Mouse (Mus musculus) liver, postnatal 0 days (tissue): ENCODE data around the gene Fam71b. TPM values are rescaled to one million over a fixed set of nuclear protein-coding genes. Genes with fewer than 3 reads are reported as not detected.

Experiments used
- ATAC-seq: fragments of 200-750 bp; cut with Nextera tagmentation; 2 replicates; pipeline ENCODE4 v1.8.0; 2017; ENCODE audit warnings: mild to moderate bottlenecking, moderate library complexity
- DNase-seq: peaks from one replicate; pipeline ENCODE4 v3.0.0-alpha.2; 2016
- H3K27ac ChIP-seq: fragments of 300-500 bp; sonication (generic); 2 replicates; pipeline ENCODE4 v1.5.1; 2014; ENCODE audit warnings: antibody characterized with exemption, moderate library complexity, mild to moderate bottlenecking, low read depth
- H3K27me3 ChIP-seq: fragments of 300-500 bp; sonication (generic); 2 replicates; pipeline ENCODE4 v1.6.1; 2014; ENCODE audit warnings: low read length, control low read depth, mixed read lengths; ENCODE audit not compliant: insufficient read depth
- H3K36me3 ChIP-seq: fragments of 300-500 bp; sonication (generic); replicated peaks from 2 replicates; pipeline ENCODE4 v1.6.1; 2014; ENCODE audit warnings: mild to moderate bottlenecking, control low read depth, low read length, moderate library complexity, mixed read lengths; ENCODE audit not compliant: insufficient read depth
- H3K4me1 ChIP-seq: fragments of 300-500 bp; sonication (generic); 2 replicates; pipeline ENCODE4 v1.6.1; 2014; ENCODE audit warnings: antibody characterized with exemption, mild to moderate bottlenecking, control low read depth; ENCODE audit not compliant: insufficient read depth
- H3K4me2 ChIP-seq: fragments of 300-500 bp; sonication (generic); 2 replicates; pipeline ENCODE4 v1.6.1; 2014; ENCODE audit warnings: low read depth, mild to moderate bottlenecking, low read length, moderate library complexity, mixed read lengths
- H3K4me3 ChIP-seq: fragments of 300-500 bp; sonication (generic); 2 replicates; pipeline ENCODE4 v1.5.1; 2014; ENCODE audit warnings: low read depth, low read length
- H3K9ac ChIP-seq: fragments of 300-500 bp; sonication (generic); replicated peaks from 2 replicates; pipeline ENCODE4 v1.6.1; 2014; ENCODE audit warnings: mild to moderate bottlenecking, moderate library complexity
- H3K9me3 ChIP-seq: fragments of 300-500 bp; sonication (generic); 2 replicates; pipeline ENCODE4 v1.6.1; 2016; ENCODE audit warnings: mild to moderate bottlenecking, control low read depth, low read length, mixed read lengths
- CTCF ChIP-seq: sonication (generic); IDR thresholded peaks from 2 replicates; pipeline ENCODE4 v1.5.1; 2016; ENCODE audit warnings: antibody characterized with exemption, low read depth
- EP300 ChIP-seq: IDR thresholded peaks from 2 replicates; pipeline ENCODE4 v1.6.1; 2016; ENCODE audit warnings: antibody characterized with exemption, low read depth, mild to moderate bottlenecking
- WGBS: fragments of 180-500 bp; shearing (Covaris S2); extraction: QIAGEN DNeasy Blood & Tissue Kit; methylation state at CpG from one replicate; pipeline ENCODE4 v1.1.7; 2014; ENCODE audit not compliant: insufficient replicate concordance; 5-methylcytosine and 5-hydroxymethylcytosine counted together
- polyA plus RNA-seq: library from polyadenylated mRNA; unstranded; fragments of >200 nt; fragmentation: Nextera tagmentation; extraction: Ambion mirVana; gene quantifications from 2 replicates; pipeline ENCODE4 v1.2.1, GENCODE M21; 2015

The Fam71b gene
- polyA plus RNA-seq, 1 experiment from 2014 or later: not detected

- no peak overlapping the region for H3K4me3 ChIP-seq
- H3K27ac ChIP-seq: no peak overlapping the region
- ATAC-seq: no peak
- no peaks in the 10 kb centered on the region for H3K9me3 ChIP-seq
- H3K27me3 ChIP-seq: no peaks in the 10 kb centered on the region
- no peaks in the 10 kb centered on the region; the same call in none of the 2 replicates for H3K4me1 ChIP-seq
- WGBS: 72% methylated on average over 5 of the region's 5 CpGs
- TF ChIP-seq CTCF (no peak), EP300 (no peak)
- no peak overlapping the region for H3K9ac ChIP-seq
- H3K4me2 ChIP-seq: no peak overlapping the region
- H3K36me3 ChIP-seq: peaks cover 24% of the 10 kb centered on the region
- no peak for DNase-seq
Observed at GRCm38 (mm10) chr11:46443979-46444378, 47.6 kb downstream of the Fam71b start.

- H3K9ac ChIP-seq: no peak overlapping the region
- no peak overlapping the region for H3K4me2 ChIP-seq
- TF ChIP-seq CTCF (no peak), EP300 (no peak)
- no peak overlapping the region for H3K27ac ChIP-seq
- no peaks in the 10 kb centered on the region for H3K9me3 ChIP-seq
- ATAC-seq (no peak), DNase-seq (no peak)
- H3K4me1 ChIP-seq: 0 out of 2 replicates have a peak, but pooled peaks cover 2% of the 10 kb centered on the region
- H3K4me3 ChIP-seq: no peak overlapping the region
- H3K36me3 ChIP-seq: peaks cover 9% of the 10 kb centered on the region
- no peaks in the 10 kb centered on the region for H3K27me3 ChIP-seq
- 79% methylated on average over 6 of the region's 6 CpGs for WGBS
Observed at GRCm38 (mm10) chr11:46446150-46446549, 49.8 kb downstream of the Fam71b start.

GRCm38 (mm10) chr11:46447644-46448484 lies 51.5 kb downstream of the Fam71b start:
- ATAC-seq: no peak
- Histone ChIP-seq H3K4me1 (0 out of 2 replicates have a peak, but pooled peaks cover 2% of the 10 kb centered on the region), H3K4me3 (peak overlapping the region; percentile 17; the same call in 1 of the 2 replicates), H3K4me2 (peak overlapping the region; percentile 55), H3K27me3 (no peaks in the 10 kb centered on the region), H3K9ac (no peak overlapping the region), H3K27ac (peak overlapping the region; percentile 39; the same call in 1 of the 2 replicates), H3K9me3 (no peaks in the 10 kb centered on the region), H3K36me3 (peaks cover 8% of the 10 kb centered on the region; the same call in 1 of the 2 replicates)
- TF ChIP-seq EP300 (no peak), CTCF (no peak)
- DNase-seq: no peak
- WGBS: 37% methylated on average over 13 of the region's 13 CpGs

- Histone ChIP-seq H3K27me3 (no peaks in the 10 kb centered on the region), H3K4me2 (no peak overlapping the region), H3K9ac (no peak overlapping the region), H3K4me1 (peaks cover 6% of the 10 kb centered on the region; the same call in 1 of the 2 replicates), H3K4me3 (no peak overlapping the region), H3K27ac (no peak overlapping the region), H3K36me3 (no peaks in the 10 kb centered on the region), H3K9me3 (no peaks in the 10 kb centered on the region)
- no peak for ATAC-seq
- 55% methylated on average over 11 of the region's 11 CpGs for WGBS
- DNase-seq: no peak
- TF ChIP-seq EP300 (no peak), CTCF (no peak)
Observed at GRCm38 (mm10) chr11:46449461-46450080, 53.2 kb downstream of the Fam71b start.

GRCm38 (mm10) chr11:46454453-46455045 lies 58.2 kb downstream of the Fam71b start, which contains the start of gene Havcr2:
Havcr2 (plus strand) TSS chr11:46454935.
- DNase-seq (peak; percentile 31), ATAC-seq (peak; percentile 96)
- WGBS: 40% methylated on average over 6 of the region's 6 CpGs
- H3K4me1 ChIP-seq: peaks cover 11% of the 10 kb centered on the region; the same call in 1 of the 2 replicates
- H3K27me3 ChIP-seq: no peaks in the 10 kb centered on the region
- H3K27ac ChIP-seq: 0 out of 2 replicates have a peak within 1 kb of the TSS, but pooled peaks have one; percentile 11
- H3K4me3 ChIP-seq: no peak within 1 kb of the TSS
- no peaks in the 10 kb centered on the region for H3K9me3 ChIP-seq
- H3K36me3 ChIP-seq: no peaks in the 10 kb centered on the region
- H3K4me2 ChIP-seq: peak within 1 kb of the TSS; percentile 11; the same call in 1 of the 2 replicates
- no peak within 1 kb of the TSS for H3K9ac ChIP-seq
- TF ChIP-seq EP300 (peak; percentile 90), CTCF (no peak)

Other genes with a start within 250 kb of the Fam71b start
- not detected in 2 replicates for gene Nipal4, start 230.1 kb upstream of the Fam71b start, polyA plus RNA-seq
- gene Fndc9, start 161.0 kb upstream of the Fam71b start, polyA plus RNA-seq: 0.06 and 0.13 TPM in 2 replicates
- gene Cyfip2, start 83.7 kb upstream of the Fam71b start, polyA plus RNA-seq: 4.8 and 6.1 TPM in 2 replicates
- gene Itk, start 7.0 kb upstream of the Fam71b start, polyA plus RNA-seq: 0.09 and 0.19 TPM in 2 replicates
- 39.4 and 41.4 TPM in 2 replicates for gene Med7, start 40.4 kb downstream of the Fam71b start, polyA plus RNA-seq
- 0.28 TPM in 2 replicates for gene Havcr2, start 58.4 kb downstream of the Fam71b start, polyA plus RNA-seq
- gene Gm12169, start 127.7 kb downstream of the Fam71b start, polyA plus RNA-seq: not detected in 2 replicates
- not detected in 2 replicates for gene BC053393, start 175.0 kb downstream of the Fam71b start, polyA plus RNA-seq
- gene Dppa1, start 232.7 kb downstream of the Fam71b start, polyA plus RNA-seq: not detected in 2 replicates